Mouse (Mus musculus) embryo, embryonic 10.5 days (tissue): ENCODE results near the gene Efna1.

Source experiments
- DNase-seq: peaks from one replicate; pipeline ENCODE4 v3.0.0-alpha.2; 2015; ENCODE audit warnings: low spot score

Efna1 gene

DNA sequence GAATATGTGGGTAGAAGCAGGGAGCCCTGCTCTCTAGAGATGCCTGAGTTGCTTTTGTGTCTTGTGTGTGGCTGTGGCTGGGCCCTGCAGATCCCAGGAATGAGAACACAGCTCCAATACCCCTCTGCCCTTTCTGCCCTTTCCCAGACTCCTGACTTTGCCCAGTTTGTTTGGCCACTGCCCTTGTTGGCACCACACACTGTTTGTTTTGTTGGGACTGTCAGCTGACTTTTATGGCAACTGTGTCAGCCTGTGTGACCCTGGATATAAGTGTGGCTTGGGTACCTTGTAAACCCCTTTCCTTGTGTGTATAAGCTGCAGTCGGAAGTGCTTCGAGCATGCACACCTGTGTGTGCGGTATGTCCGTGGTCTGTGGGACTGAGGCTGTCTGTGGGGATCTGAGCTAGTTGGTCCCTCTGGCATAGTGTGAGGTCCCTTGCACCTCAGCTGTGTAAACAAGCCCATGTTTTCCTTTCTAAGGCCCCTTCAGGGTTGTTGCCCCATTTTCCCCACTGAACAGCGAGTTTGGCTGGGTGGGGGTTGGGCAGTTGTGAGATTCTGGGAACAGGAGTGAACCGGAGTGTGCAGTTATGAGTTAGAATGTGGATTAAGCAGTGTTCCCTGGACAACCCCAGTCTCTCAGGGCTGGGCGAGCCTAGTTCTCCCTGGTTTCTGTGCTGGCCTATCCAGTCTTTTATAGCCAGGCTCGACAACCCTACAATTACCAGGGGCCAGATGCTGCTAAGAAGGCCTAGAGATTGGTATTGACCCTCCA is 24.8 kb upstream of the Efna1 start:
- no peak for DNase-seq

DNA sequence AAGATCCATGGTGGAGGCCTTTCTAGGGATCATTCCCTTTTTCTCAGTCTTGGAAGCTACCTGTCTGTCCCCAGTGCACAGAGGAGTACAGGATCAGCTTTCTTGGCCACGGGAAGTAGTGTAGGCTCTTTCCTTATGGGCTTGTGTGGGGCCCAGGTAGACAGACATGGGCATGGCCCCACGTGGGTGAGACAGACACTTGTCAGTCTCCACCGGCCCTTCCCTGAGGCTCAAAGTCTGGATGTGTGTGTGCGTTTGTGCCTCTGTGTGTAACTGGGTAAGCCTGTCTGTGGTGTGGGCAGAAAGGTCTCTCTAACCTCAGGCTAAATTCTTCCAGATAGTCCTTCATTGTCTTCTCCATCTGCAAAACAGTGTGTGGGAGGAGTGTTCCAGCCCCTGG is 24.2 kb upstream of the Efna1 start:
- DNase-seq = no peak

DNA sequence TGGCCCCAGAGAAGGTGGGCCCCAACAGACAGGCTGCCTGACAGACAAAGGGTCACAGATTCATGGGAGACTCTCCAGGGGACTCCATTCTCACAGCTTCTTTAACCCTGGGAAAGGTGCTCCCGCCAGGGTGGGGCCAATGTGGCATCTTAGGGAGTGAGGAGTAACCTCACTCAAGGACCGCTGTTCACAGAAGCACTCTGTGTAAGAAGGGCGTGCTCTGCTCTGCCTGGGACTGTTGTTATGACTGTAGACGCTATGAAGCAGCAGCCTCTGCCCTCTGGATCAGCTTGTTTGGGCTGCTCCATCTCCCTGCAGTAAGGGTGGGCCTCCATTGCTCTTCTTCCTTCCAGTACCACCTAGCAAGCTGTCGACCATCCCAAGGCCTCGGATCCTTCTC is 23.5 kb upstream of the Efna1 start:
- DNase-seq = no peak

DNA sequence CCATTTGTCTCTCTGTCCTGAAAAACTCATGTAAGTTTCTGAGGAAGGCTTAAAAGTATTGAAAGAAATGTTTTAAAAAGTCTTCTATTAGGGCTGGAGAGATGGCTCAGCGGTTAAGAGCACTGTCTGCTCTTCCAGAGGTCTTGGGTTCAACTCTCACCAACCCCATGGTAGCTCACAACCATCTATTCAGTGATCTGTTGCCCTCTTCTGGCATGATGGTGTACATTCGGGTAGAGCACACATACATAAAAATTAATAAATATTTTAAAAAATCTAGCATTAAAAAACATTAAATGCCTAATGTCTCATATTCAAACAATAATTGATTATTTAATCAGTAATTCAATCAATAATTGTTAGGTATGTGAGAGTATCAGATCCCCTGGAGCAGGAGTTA is 19.6 kb upstream of the Efna1 start:
- no peak for DNase-seq

DNA sequence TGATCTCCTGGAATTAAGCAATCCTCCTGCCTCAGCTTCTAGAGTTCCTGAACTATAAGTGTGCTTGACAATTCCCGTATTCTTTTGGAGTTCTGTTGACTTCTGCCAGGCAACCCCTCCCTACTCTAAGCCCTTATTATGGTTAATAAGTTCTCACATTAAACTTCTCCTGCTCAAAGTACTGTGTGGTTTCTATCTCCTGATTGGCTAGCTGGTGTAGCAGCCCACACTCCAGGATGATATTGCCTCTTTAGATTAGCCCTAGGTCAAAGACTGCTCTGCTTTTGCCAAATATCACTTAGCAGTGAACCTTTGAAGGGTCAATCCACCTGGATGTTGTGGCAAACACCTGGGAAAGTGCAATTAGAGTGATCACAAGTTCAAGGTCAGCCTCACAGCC is 19.1 kb upstream of the Efna1 start:
- DNase-seq = no peak

DNA sequence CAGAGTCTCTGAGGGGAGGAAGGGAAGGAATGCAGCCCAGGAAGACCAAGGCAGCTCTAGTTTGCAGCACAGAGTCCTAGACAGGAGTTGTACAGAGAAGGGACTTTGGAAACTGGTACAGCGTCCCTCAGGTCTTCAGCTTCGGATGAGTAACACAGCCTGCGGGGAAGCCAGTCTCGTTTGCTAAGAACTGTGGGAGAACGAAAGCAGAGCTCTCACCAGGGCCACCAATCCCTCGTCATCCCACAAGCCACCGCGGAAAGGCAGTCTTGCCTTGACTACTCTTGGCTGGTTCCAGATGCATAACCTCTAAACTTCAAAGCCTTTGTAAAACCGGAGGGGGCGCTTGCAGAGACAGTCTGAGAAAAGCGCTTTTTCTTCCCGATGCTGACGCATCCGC is 18.6 kb upstream of the Efna1 start:
- DNase-seq = peak; percentile 76

- DNase-seq = no peak
Observed at GRCm38 (mm10) chr3:89298908-89299307, 18.0 kb upstream of the Efna1 start.

- no peak for DNase-seq
Observed at GRCm38 (mm10) chr3:89296761-89297396, 15.9 kb upstream of the Efna1 start.

- no peak for DNase-seq
Observed at GRCm38 (mm10) chr3:89295685-89296230, 14.8 kb upstream of the Efna1 start.

GRCm38 (mm10) chr3:89294195-89294594 is 13.3 kb upstream of the Efna1 start:
- DNase-seq = no peak

GRCm38 (mm10) chr3:89293247-89293918 is 12.4 kb upstream of the Efna1 start:
- no peak for DNase-seq

DNA sequence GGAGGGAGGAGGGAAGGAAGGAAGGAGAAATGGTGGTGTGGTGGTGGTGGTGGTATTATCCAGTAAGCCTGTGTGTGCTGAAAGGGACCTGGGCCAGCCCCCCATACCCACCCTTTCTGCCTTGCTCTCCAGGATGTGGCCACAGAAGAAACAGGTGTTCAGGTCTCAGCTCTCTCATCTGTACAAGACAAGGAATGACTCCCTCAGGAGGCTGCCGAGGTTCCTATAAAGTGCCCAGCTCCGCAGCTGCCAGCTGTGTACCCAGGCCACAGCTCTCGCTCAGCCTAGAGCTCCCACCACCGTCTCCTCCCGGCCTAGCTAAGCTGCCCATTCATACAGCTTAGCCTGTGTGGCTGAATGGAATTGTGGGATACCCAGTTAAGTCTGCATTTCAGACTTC is 11.4 kb upstream of the Efna1 start:
- no peak for DNase-seq

DNA sequence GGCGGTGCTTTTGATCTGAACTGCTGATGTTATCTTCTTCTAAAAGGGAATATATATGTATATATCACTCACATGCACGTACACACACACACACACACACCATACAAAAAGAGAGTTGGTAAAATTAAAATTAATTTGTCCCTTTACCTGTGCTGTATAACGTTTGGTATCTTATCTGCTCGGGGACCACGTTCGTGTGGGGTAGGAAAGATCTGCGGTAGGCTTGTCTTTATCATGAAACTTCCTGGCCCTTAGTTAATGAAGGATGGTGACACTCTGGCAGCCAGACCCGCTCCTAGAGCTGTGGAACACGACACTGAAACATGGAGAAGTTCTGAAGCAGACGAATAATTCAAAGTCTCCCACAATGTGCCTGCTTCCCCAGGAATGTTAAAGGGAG is 10.9 kb upstream of the Efna1 start:
- DNase-seq = no peak

- DNase-seq = no peak
Observed at GRCm38 (mm10) chr3:89288503-89288928, 7.6 kb upstream of the Efna1 start.

GRCm38 (mm10) chr3:89287286-89287685 is 6.3 kb upstream of the Efna1 start:
- no peak for DNase-seq

DNA sequence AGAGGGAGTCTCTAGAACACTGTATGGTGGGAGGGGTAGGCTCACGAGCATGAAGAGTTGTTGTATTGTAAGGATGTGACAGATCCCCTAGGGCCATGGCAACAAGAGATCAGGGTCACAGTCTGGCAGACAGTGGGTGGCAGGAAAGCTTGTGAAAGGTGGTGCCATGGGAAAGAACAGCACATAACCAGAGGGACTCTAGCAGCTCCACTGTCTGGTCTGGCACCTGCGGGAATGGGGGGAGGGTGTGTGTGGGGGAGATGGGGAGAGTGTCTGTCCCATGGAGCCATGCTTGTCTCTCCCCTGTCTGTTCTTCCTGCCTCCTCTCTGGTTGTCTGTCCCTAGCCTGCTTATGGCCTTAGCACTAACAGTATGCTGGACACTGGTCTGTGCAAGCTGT is 4.6 kb upstream of the Efna1 start:
- no peak for DNase-seq

GRCm38 (mm10) chr3:89284261-89284660 is 3.3 kb upstream of the Efna1 start:
- no peak for DNase-seq

DNA sequence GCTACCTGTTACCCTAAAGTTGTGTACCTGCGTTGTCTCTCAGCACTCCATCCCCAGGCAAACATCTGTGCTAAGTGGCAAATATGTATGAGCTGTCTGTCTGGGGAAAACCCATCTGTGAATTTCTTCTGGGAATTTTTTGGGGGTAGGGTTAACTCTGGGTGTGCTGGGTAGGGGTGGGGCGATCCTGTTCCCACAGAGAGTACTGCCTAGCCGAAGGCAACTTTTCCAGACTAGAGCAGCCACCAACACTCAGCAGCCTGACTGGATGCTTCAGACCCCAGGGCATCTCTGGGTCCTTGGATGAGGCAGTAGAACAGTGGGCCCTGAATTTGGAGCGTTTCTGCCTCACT is 1.3 kb upstream of the Efna1 start:
- DNase-seq = no peak

GRCm38 (mm10) chr3:89281579-89282290 is 793 bp upstream of the Efna1 start:
- peak; percentile 97 for DNase-seq

- DNase-seq = peak; percentile 63
Observed at GRCm38 (mm10) chr3:89280050-89280605, 814 bp downstream of the Efna1 start.

DNA sequence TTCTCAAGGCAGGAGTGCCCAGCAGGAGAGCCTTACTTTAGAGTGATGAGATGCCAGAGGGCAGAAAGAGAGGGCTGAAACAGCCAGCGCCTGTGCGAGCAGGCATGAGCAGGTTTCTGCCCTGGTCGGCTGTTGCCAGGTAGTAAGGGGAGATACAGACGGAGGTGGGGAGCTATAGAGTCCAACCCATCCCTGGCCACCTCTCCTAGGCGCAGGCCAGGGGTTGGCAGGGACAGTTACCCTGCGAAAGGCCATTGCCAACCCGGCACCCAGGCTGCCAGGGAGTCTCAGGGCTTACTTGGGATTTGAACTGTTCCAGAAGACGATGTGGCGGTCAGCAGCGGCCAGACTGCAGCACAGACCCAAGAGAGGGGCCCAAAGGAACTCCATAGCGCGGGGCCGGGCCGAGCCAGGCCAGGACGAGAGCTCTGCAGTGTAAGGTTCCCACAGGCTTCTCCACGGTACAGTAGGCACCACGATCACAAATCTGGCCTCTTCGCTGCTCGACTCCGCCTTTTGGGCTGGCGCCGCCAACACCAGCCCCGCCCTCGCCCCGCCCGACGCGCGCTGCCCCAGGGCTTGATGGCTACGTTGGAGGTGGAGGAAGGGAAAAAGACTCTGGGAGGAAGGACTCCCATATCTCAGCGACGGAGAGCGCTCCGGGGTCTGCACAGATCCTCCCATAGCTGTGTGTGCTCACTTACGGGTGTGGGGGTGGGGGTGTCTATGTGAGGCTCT is 1.6 kb downstream of the Efna1 start:
- DNase-seq = peak; percentile 83
